Mouse (Mus musculus) hindbrain, postnatal 0 days (tissue): Measurements from ENCODE around the gene Ptpn13. TPM values are rescaled to one million over a fixed set of nuclear protein-coding genes. Genes with fewer than 3 reads are reported as not detected.

Source experiments
- ATAC-seq: fragments of 200-750 bp; cut with Nextera tagmentation; 2 replicates; pipeline ENCODE4 v1.8.0; 2017; ENCODE audit warnings: mild to moderate bottlenecking, moderate TSS enrichment, moderate library complexity
- DNase-seq: peaks from one replicate; pipeline ENCODE4 v3.0.0-alpha.2; 2015; ENCODE audit warnings: low spot score
- H3K27ac ChIP-seq: fragments of 300-500 bp; sonication (generic); 2 replicates; pipeline ENCODE4 v1.5.1; 2014; ENCODE audit warnings: mild to moderate bottlenecking
- H3K27me3 ChIP-seq: fragments of 300-500 bp; sonication (generic); 2 replicates; pipeline ENCODE4 v1.6.1; 2014; ENCODE audit warnings: low read length, mixed read lengths; ENCODE audit not compliant: insufficient read depth
- H3K36me3 ChIP-seq: fragments of 300-500 bp; sonication (generic); 2 replicates; pipeline ENCODE4 v1.6.1; 2014; ENCODE audit warnings: low read length, mixed read lengths; ENCODE audit not compliant: insufficient read depth
- H3K4me1 ChIP-seq: fragments of 300-500 bp; sonication (generic); 2 replicates; pipeline ENCODE4 v1.6.1; 2014; ENCODE audit warnings: antibody characterized with exemption, low read length, mixed read lengths; ENCODE audit not compliant: insufficient read depth
- H3K4me2 ChIP-seq: fragments of 300-500 bp; sonication (generic); 2 replicates; pipeline ENCODE4 v1.6.1; 2014; ENCODE audit warnings: low read depth, mild to moderate bottlenecking, low read length, moderate library complexity, mixed read lengths
- H3K4me3 ChIP-seq: fragments of 300-500 bp; sonication (generic); 2 replicates; pipeline ENCODE4 v1.5.1; 2014; ENCODE audit warnings: low read length
- H3K9ac ChIP-seq: fragments of 300-500 bp; sonication (generic); replicated peaks from 2 replicates; pipeline ENCODE4 v1.6.1; 2014; ENCODE audit warnings: mild to moderate bottlenecking, low read length, moderate library complexity, mixed read lengths
- H3K9me3 ChIP-seq: fragments of 300-500 bp; sonication (generic); 2 replicates; pipeline ENCODE4 v1.6.1; 2016; ENCODE audit warnings: low read length, mixed read lengths
- CTCF ChIP-seq: IDR thresholded peaks from 2 replicates; pipeline ENCODE4 v1.5.1; 2016; ENCODE audit warnings: antibody characterized with exemption, control low read depth, low read depth
- WGBS: fragments of 180-500 bp; shearing (Covaris S2); extraction: QIAGEN DNeasy Blood & Tissue Kit; methylation state at CpG from one replicate; pipeline ENCODE4 v1.1.7; 2014; 5-methylcytosine and 5-hydroxymethylcytosine counted together
- polyA plus RNA-seq: library from polyadenylated mRNA; unstranded; fragments of >200 nt; fragmentation: Nextera tagmentation; extraction: Ambion mirVana; gene quantifications from 2 replicates; pipeline ENCODE4 v1.2.1, GENCODE M21; 2015
- total RNA-seq: library from RNA; depleted of rRNA; stranded (reverse); fragments of >200 nt; gene quantifications from 2 replicates; pipeline ENCODE4 v1.2.3, GENCODE M21; 2014

Gene Ptpn13
- total and polyA plus RNA-seq, 2 experiments from 2014 or later = 2.8 to 12.9 TPM

DNA sequence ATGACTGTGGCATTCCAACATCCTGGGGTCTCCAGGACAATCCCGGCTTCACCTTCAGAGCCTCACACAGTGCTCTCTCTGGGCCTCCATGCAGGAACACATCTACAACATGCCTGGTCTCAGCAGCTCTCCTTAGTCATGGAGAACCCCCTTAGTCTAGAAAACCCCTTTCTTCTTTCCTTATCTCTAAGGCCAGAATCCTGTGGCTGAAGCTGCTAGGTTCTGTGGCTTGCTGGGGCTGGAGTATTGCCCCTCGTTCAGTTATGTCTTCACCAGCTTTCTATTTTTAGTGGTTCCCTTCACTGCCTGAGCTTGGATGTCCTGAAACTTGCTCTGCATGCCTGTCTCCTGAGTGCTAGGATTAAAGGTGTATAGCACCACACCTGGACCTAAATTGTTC, 56.2 kb downstream of the Ptpn13 start:
- no peaks in the 10 kb centered on the region for H3K36me3 ChIP-seq
- H3K4me2 ChIP-seq = no peak overlapping the region
- H3K27ac ChIP-seq = no peak overlapping the region
- H3K4me3 ChIP-seq = no peak overlapping the region
- 93% methylated on average over 2 of the region's 2 CpGs for WGBS
- H3K27me3 ChIP-seq = no peaks in the 10 kb centered on the region
- no peaks in the 10 kb centered on the region for H3K9me3 ChIP-seq
- no peak for DNase-seq
- ATAC-seq = no peak
- no peak for TF ChIP-seq CTCF
- no peaks in the 10 kb centered on the region for H3K4me1 ChIP-seq
- no peak overlapping the region for H3K9ac ChIP-seq

DNA sequence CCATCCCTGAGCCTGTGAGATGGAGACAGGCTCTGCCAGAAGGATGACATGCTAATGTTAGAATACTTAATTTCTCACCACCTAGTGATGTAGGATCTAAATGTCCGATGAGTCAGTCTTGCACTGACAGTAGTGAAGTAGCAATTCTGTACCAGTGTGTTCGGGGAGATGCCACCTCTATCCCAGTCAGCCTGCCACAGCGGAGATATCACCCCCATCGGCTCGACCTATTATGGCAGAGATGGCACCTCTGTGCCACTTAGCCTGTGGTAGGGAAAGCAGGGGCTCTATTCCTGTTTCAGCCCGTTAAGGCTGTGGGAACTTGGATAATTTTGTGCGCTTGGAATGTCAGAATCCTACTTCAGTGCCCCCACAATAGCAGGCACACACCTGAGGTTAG, 62.0 kb downstream of the Ptpn13 start:
- no peak for TF ChIP-seq CTCF
- Histone ChIP-seq H3K4me2 (no peak overlapping the region), H3K9me3 (no peaks in the 10 kb centered on the region), H3K36me3 (no peaks in the 10 kb centered on the region), H3K4me1 (no peaks in the 10 kb centered on the region), H3K9ac (no peak overlapping the region), H3K27me3 (no peaks in the 10 kb centered on the region), H3K4me3 (no peak overlapping the region), H3K27ac (no peak overlapping the region)
- no peak for ATAC-seq
- no peak for DNase-seq
- WGBS = 93% methylated on average over 7 of the region's 7 CpGs

DNA sequence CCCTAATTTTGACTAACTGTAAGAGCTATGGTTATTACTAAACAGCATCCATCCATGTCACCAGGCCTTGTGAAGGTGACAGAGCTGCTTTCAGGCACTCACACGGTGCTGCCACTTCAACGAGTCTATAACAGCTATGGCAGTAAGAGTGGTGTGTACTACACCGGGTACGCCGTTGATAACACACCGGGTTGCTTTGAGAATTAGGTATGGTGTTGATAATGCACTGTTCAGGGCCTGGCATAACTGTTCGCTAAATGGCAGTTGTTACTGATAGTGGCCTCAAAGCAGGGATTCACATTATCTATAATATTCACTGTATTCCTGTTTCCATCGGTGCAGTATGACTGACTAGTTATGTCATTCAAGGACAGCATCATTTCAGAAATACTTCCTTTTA, 66.0 kb downstream of the Ptpn13 start:
- Histone ChIP-seq H3K27ac (no peak overlapping the region), H3K27me3 (no peaks in the 10 kb centered on the region), H3K36me3 (no peaks in the 10 kb centered on the region), H3K4me3 (no peak overlapping the region), H3K4me2 (no peak overlapping the region), H3K9ac (no peak overlapping the region), H3K9me3 (no peaks in the 10 kb centered on the region), H3K4me1 (no peaks in the 10 kb centered on the region)
- TF ChIP-seq CTCF = no peak
- no peak for DNase-seq
- WGBS = 94% methylated on average over 8 of the region's 8 CpGs
- ATAC-seq = no peak

DNA sequence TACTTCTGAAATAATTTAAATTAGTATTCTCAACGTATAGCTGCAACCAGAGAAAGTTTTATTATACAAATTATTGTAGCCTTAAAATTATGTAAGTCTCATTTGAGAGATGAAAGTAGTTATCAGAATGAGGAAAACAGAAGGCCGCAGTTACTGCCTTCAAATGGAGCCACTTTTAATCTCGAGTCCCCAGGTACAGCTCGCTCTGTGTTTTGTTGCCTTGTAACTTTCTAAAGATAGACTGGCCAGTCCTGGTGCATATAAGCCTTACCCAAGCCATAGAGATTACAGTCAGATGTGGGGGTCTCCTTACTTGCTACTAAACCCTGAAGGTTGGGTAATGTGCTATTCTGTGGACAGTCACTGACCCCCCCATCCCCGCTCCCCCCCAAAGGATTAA, 66.8 kb downstream of the Ptpn13 start:
- WGBS = 92% methylated on average over 5 of the region's 5 CpGs
- no peaks in the 10 kb centered on the region for H3K4me1 ChIP-seq
- no peak for ATAC-seq
- H3K27me3 ChIP-seq = no peaks in the 10 kb centered on the region
- H3K36me3 ChIP-seq = no peaks in the 10 kb centered on the region
- no peak overlapping the region for H3K4me3 ChIP-seq
- H3K9me3 ChIP-seq = no peaks in the 10 kb centered on the region
- H3K9ac ChIP-seq = no peak overlapping the region
- no peak overlapping the region for H3K4me2 ChIP-seq
- DNase-seq = no peak
- no peak for TF ChIP-seq CTCF
- no peak overlapping the region for H3K27ac ChIP-seq

DNA sequence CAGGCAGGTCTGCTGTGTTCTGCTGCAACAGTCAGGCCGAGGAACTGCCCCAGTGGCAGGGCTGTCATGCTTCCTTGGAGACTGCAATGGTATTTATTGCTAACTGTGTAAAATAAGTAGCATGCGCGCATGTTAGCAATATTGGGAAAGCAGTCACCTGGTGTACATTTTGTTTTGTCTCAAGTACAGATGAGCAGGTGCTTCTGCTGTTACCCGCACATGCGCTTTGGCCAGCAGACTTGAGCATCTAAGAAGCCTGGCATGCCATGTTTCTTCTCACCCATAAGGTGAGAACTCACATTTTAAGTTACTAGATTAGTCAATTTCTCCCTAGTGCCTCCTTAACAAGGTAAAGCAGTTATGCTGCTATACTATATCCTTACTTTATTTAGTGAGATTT, 72.1 kb downstream of the Ptpn13 start:
- Histone ChIP-seq H3K4me1 (no peaks in the 10 kb centered on the region), H3K36me3 (no peaks in the 10 kb centered on the region), H3K9ac (no peak overlapping the region), H3K27ac (no peak overlapping the region), H3K4me3 (no peak overlapping the region), H3K4me2 (no peak overlapping the region), H3K27me3 (no peaks in the 10 kb centered on the region), H3K9me3 (no peaks in the 10 kb centered on the region)
- DNase-seq = no peak
- TF ChIP-seq CTCF = no peak
- WGBS = 87% methylated on average over 5 of the region's 5 CpGs
- ATAC-seq = no peak

DNA sequence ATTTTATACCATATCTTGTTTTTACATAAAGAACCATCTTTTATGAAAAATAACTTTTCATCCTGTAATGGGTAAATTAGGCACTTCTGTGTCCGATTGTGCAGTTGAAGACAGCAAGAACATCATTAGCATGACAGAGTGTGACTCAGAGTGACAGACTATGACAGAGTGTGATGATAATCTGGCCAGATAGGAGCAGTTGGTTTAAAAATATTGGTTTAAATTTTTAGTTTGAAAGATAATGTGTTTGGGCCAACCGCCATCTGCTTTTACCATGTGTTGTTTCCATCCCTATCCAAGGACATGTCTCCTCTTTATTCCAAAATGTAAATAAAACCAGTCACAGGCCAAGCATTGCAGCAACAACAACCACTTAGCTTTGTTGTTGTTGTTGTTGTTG, 72.5 kb downstream of the Ptpn13 start:
- Histone ChIP-seq H3K27me3 (no peaks in the 10 kb centered on the region), H3K27ac (no peak overlapping the region), H3K4me1 (no peaks in the 10 kb centered on the region), H3K4me3 (no peak overlapping the region), H3K4me2 (no peak overlapping the region), H3K9me3 (no peaks in the 10 kb centered on the region), H3K36me3 (no peaks in the 10 kb centered on the region), H3K9ac (no peak overlapping the region)
- 89% methylated on average over 2 of the region's 2 CpGs for WGBS
- TF ChIP-seq CTCF = no peak
- DNase-seq (no peak), ATAC-seq (no peak)

DNA sequence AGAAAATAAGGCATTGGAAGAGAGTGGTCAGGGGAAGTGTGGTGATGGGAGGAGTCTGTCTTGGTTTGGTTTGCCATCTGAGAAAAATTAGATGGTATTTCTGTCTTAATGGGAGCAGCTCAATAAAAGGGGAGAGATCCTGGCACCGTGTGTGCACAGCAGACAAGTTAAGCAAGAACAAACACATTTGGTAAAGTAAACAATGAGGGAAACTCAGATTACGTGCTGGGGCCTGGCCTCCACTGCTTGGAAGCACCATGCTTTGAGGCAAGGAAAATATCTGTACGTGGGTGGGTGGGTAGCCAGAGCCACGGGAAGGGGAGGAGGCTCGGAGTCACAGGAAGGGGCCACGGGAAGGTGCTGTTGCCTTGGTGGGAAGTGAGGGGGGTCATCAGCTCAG, 74.3 kb downstream of the Ptpn13 start:
- DNase-seq (no peak), ATAC-seq (no peak)
- no peak for TF ChIP-seq CTCF
- H3K4me2 ChIP-seq = no peak overlapping the region
- H3K27me3 ChIP-seq = no peaks in the 10 kb centered on the region
- no peaks in the 10 kb centered on the region for H3K9me3 ChIP-seq
- no peaks in the 10 kb centered on the region for H3K36me3 ChIP-seq
- 65% methylated on average over 6 of the region's 6 CpGs for WGBS
- no peak overlapping the region for H3K4me3 ChIP-seq
- no peak overlapping the region for H3K9ac ChIP-seq
- no peak overlapping the region for H3K27ac ChIP-seq
- H3K4me1 ChIP-seq = no peaks in the 10 kb centered on the region
